Mouse (Mus musculus): ENCODE data around the gene Slc9a9. TPM values are rescaled to one million over a fixed set of nuclear protein-coding genes. Genes with fewer than 3 reads are reported as not detected.

Slc9a9 gene
- polyA plus RNA-seq, 1 experiment from 2014 or later: 1.2 TPM

DNA sequence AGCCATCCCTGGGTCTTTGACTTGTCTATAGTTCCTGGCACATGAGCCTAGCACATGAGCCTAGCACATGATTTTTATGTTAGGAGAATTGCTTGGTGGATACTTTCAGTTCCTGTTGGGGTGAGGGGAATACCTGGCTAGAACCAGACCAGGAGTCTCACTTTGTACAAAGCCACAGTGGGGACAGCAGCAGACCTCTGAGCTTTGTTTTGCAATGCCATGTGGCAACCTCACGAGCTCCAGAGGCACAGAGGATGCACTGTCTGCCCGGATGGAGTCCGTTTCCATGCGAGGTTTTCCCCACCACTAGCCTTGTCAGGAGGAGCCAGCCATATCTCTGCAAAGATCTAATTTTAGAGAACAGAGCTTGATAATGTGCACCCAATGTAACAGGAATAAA is 510.9 kb downstream of the Slc9a9 start:
- no peak for ATAC-seq (ENCODE audit: insufficient number of reproducible peaks, low FRiP score, low TSS enrichment, low read depth)

DNA sequence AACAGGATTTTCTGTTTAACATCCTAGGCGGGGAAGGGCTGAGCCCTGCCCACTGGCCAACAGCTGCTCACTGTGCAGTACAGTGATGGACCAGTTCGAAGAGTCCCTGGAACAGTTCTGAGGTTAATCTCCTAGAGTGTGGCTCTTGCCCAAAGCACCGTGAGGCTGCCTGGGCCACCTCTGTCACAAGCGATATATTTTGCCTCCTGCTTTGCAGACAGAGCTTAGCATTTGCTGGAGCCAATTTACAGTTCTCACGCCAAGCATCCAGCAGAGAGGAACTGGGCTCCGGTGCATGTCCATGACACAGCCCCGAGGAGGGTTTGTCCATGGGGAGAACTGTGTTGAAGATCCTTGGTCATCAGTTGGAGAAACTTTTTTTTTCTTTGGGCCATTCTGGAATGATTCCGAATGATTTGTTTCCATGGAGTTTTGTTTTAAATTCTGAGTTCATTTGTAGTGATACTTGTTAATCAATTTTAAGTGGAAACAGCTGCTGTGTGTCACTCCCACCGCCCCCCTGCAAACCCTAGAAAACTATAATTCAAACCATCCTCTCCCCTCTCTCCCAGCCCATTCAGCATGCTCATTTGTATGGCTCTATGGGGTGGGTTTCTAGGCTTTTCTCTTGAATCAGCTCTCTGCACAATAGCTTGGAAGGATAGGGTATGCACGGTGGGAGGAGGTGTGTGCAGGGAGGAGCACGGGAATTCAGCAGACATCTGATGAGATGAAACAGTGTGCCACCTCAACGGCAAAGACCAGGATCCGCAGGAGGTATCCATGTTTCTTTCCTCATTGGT is 511.7 kb downstream of the Slc9a9 start:
- Histone ChIP-seq H3K36me3 (ENCODE audit: control insufficient read depth, insufficient read depth, low read length) (no peaks in the 10 kb centered on the region), H3K4me2 (ENCODE audit: low read depth, severe bottlenecking) (no peak overlapping the region), H3K4me1 (ENCODE audit: control insufficient read depth, insufficient read depth, low read length) (peaks cover 17% of the 10 kb centered on the region; the same call in 1 of the 2 replicates), H3K9me3 (ENCODE audit: control insufficient read depth, low read length) (no peaks in the 10 kb centered on the region), H3K9ac (ENCODE audit: low read length) (no peak overlapping the region), H3K27ac (replicated peaks; ENCODE audit: low read depth, low read length) (peak overlapping the region; percentile 23; the same call in 1 of the 2 replicates), H3K4me3 (ENCODE audit: low read depth, low read length) (no peak overlapping the region), H3K27me3 (ENCODE audit: control insufficient read depth, insufficient read depth, low read length) (no peaks in the 10 kb centered on the region)
- ATAC-seq (ENCODE audit: insufficient number of reproducible peaks, low FRiP score, low TSS enrichment, low read depth) (peak; percentile 58; the same call in 1 of the 2 replicates), DNase-seq (ENCODE audit: low spot score) (peak; percentile 50)
- WGBS: 23% methylated on average over 13 of the region's 13 CpGs

More for the DNA sequence above, 510.9 kb downstream of the Slc9a9 start:
- H3K9me3 ChIP-seq (ENCODE audit: control insufficient read depth, low read length): no peaks in the 10 kb centered on the region
- H3K4me2 ChIP-seq (ENCODE audit: low read depth, severe bottlenecking): no peak overlapping the region
- DNase-seq (ENCODE audit: low spot score): no peak
- H3K4me1 ChIP-seq (ENCODE audit: control insufficient read depth, insufficient read depth, low read length): peaks cover 13% of the 10 kb centered on the region; the same call in 1 of the 2 replicates
- no peak overlapping the region; the same call in 1 of the 2 replicates for H3K27ac ChIP-seq (replicated peaks; ENCODE audit: low read depth, low read length)
- 61% methylated on average over 4 of the region's 4 CpGs for WGBS
- no peak overlapping the region for H3K4me3 ChIP-seq (ENCODE audit: low read depth, low read length)
- H3K36me3 ChIP-seq (ENCODE audit: control insufficient read depth, insufficient read depth, low read length): no peaks in the 10 kb centered on the region
- H3K9ac ChIP-seq (ENCODE audit: low read length): no peak overlapping the region
- no peaks in the 10 kb centered on the region for H3K27me3 ChIP-seq (ENCODE audit: control insufficient read depth, insufficient read depth, low read length)

DNA sequence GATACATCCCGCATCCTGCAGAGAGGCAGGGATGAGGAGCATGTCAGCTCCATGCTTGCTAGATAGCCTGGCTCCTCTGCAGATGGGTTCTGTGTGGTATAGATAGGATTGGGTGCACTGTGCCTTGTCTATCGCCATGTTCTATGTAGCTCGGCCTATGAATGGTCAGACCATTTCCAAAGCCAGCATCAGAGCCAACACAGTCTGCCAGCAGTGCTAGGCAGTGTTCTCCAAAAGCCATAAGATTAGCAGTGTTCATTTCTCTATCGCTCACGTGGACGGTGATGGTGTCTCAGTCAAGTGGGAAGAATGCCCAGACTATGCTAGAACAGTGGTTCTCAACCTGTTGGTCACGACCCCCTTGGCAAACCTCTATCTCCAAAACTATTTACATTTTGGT is 512.6 kb downstream of the Slc9a9 start:
- no peak for ATAC-seq (ENCODE audit: insufficient number of reproducible peaks, low FRiP score, low TSS enrichment, low read depth)
- Histone ChIP-seq H3K4me2 (ENCODE audit: low read depth, severe bottlenecking) (no peak overlapping the region), H3K4me1 (ENCODE audit: control insufficient read depth, insufficient read depth, low read length) (peaks cover 17% of the 10 kb centered on the region; the same call in 1 of the 2 replicates)

DNA sequence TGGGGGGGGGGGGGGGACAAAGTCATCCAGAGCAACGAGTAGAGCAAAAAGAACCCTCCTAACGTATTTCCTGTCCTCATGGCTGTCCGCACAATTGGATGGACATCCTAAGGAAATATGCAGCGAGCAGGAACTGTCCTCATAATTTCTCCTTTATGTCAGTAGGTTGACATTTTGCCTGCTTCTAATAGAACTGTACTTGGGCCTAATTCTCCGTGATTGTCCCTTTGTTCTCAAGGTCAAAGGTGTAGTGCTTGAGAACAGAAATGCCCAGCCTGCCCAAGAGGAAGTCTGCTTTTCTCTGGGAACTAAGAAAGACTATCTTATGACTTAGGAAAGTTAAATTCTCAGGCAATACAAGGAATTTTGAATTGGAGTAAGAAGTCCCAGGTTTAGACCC is 514.7 kb downstream of the Slc9a9 start:
- no peak for DNase-seq (ENCODE audit: low spot score)
- Histone ChIP-seq H3K4me1 (ENCODE audit: control insufficient read depth, insufficient read depth, low read length) (peaks cover 17% of the 10 kb centered on the region; the same call in 1 of the 2 replicates), H3K27ac (replicated peaks; ENCODE audit: low read depth, low read length) (no peak overlapping the region), H3K36me3 (ENCODE audit: control insufficient read depth, insufficient read depth, low read length) (no peaks in the 10 kb centered on the region), H3K9me3 (ENCODE audit: control insufficient read depth, low read length) (no peaks in the 10 kb centered on the region), H3K9ac (ENCODE audit: low read length) (no peak overlapping the region), H3K4me2 (ENCODE audit: low read depth, severe bottlenecking) (no peak overlapping the region), H3K27me3 (ENCODE audit: control insufficient read depth, insufficient read depth, low read length) (no peaks in the 10 kb centered on the region), H3K4me3 (ENCODE audit: low read depth, low read length) (no peak overlapping the region)
- WGBS: 81% methylated on average over 5 of the region's 5 CpGs
- no peak for ATAC-seq (ENCODE audit: insufficient number of reproducible peaks, low FRiP score, low TSS enrichment, low read depth)

More for the DNA sequence above, 512.6 kb downstream of the Slc9a9 start:
- 90% methylated on average over 7 of the region's 7 CpGs for WGBS
- no peaks in the 10 kb centered on the region for H3K9me3 ChIP-seq (ENCODE audit: control insufficient read depth, low read length)
- no peaks in the 10 kb centered on the region for H3K36me3 ChIP-seq (ENCODE audit: control insufficient read depth, insufficient read depth, low read length)
- no peak for DNase-seq (ENCODE audit: low spot score)
- H3K27me3 ChIP-seq (ENCODE audit: control insufficient read depth, insufficient read depth, low read length): no peaks in the 10 kb centered on the region
- H3K27ac ChIP-seq (replicated peaks; ENCODE audit: low read depth, low read length): no peak overlapping the region
- H3K4me3 ChIP-seq (ENCODE audit: low read depth, low read length): no peak overlapping the region
- no peak overlapping the region for H3K9ac ChIP-seq (ENCODE audit: low read length)

DNA sequence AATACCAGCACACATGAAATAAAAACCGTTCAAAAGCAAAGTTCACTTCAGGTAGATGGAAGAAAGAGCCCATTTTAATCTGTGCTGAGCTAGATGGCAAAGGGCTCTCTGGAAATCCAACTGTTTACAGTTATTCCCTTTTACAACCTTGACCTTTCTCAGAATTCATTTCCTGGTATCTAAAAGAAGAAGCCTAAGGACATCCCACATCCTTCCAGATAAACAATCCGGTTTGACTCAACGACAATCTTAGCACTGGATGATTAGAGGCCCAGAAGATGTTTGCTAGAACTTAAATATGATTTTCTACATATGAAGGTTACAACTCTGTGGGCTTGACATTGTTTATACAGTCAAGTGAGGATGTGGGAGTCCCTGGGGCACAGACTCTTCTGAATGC is 516.1 kb downstream of the Slc9a9 start:
- H3K9me3 ChIP-seq (ENCODE audit: control insufficient read depth, low read length): no peaks in the 10 kb centered on the region
- H3K4me2 ChIP-seq (ENCODE audit: low read depth, severe bottlenecking): no peak overlapping the region
- no peaks in the 10 kb centered on the region for H3K27me3 ChIP-seq (ENCODE audit: control insufficient read depth, insufficient read depth, low read length)
- 90% methylated on average over 3 of the region's 3 CpGs for WGBS
- no peak for ATAC-seq (ENCODE audit: insufficient number of reproducible peaks, low FRiP score, low TSS enrichment, low read depth)
- no peaks in the 10 kb centered on the region for H3K36me3 ChIP-seq (ENCODE audit: control insufficient read depth, insufficient read depth, low read length)
- H3K4me3 ChIP-seq (ENCODE audit: low read depth, low read length): no peak overlapping the region
- DNase-seq (ENCODE audit: low spot score): no peak
- H3K4me1 ChIP-seq (ENCODE audit: control insufficient read depth, insufficient read depth, low read length): peaks cover 14% of the 10 kb centered on the region; the same call in 1 of the 2 replicates
- H3K27ac ChIP-seq (replicated peaks; ENCODE audit: low read depth, low read length): no peak overlapping the region; the same call in 1 of the 2 replicates
- no peak overlapping the region for H3K9ac ChIP-seq (ENCODE audit: low read length)

DNA sequence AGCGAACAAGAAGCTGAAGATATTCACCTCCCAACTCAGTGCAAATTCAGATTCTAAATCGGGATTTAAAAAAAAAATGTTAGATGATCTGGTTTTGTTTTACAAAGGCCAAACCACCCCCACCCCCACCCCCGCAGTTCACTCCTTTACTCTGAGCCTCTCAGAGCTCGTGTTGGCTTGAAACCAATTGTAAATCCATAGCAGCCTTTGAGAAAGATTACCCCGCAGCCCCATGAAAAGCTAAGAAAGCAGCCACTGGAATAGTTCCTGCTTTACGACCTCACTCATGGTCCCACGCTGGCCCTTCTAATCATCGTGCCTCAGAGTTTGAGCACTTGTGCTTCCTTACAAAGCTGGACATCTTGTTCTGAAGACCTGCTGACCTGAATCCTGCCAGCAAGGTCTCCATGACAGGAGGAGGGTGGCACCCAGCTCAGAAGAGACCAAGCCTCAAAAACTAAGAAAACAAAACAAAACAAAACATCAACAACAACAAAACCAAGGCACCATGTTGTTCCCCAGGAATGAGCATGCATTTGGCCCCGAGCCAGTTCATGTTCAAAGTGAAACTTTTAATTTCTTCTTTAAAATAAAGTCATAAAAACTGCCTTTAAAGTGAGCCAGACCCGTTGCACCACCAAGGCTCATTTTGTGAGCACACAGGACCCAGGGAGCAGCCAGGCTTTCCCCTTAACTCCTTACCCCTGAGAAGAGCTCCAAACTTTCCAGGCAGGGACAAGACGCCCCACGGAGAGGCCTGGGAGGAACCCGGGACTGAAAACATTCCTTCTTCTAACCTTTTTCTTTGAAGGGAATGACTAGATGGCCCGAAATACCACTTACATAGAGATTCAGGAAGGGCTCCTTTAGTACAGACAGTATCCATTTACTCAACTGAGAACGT is 516.9 kb downstream of the Slc9a9 start:
- Histone ChIP-seq H3K4me1 (ENCODE audit: control insufficient read depth, insufficient read depth, low read length) (peaks cover 9% of the 10 kb centered on the region; the same call in 1 of the 2 replicates), H3K4me3 (ENCODE audit: low read depth, low read length) (no peak overlapping the region), H3K27ac (replicated peaks; ENCODE audit: low read depth, low read length) (peak overlapping the region; percentile 71), H3K36me3 (ENCODE audit: control insufficient read depth, insufficient read depth, low read length) (no peaks in the 10 kb centered on the region), H3K9ac (ENCODE audit: low read length) (no peak overlapping the region), H3K27me3 (ENCODE audit: control insufficient read depth, insufficient read depth, low read length) (no peaks in the 10 kb centered on the region), H3K9me3 (ENCODE audit: control insufficient read depth, low read length) (no peaks in the 10 kb centered on the region), H3K4me2 (ENCODE audit: low read depth, severe bottlenecking) (no peak overlapping the region)
- 43% methylated on average over 15 of the region's 15 CpGs for WGBS
- peak; percentile 32 for DNase-seq (ENCODE audit: low spot score)
- peak; percentile 33; the same call in 1 of the 2 replicates for ATAC-seq (ENCODE audit: insufficient number of reproducible peaks, low FRiP score, low TSS enrichment, low read depth)

DNA sequence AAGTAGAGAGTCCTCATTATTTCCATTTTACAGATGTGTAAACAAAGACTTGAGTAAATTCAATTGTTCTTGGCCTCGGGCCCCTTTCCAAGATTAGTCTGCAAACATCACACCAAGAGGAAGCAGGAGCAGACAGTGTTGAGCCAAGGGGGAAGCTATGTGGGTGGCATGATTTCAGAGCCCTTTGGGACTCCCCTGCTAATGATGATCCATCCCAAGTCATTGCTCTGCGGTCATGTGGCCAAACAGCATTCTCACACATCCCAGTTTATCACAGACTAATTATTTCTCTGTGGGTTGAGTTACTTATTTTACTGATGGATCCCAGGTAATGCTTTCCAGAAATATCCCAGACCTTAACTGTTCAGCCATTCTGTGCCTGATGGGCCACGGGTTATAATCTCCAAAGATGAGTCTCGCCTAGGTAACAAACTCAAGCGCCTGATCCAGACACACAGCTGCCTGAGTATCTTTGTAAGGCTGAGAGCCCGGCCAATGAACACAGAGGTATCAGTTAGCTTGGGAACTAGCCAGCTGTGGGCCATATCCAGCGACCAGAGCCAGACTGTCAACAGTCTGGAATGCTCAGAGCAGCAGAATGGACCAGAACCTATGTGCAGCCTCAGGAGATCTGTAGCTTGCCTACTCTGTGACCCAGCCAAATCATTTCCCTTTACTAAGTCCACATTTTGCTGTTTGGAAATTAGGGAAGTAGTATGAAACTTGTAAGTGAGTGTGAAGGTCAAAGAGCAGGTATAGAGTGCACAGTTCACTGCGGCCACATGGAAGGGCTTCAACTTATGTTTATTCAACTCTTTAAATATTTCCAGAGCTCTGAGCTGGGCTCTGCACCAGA is 518.9 kb downstream of the Slc9a9 start:
- no peak overlapping the region for H3K4me3 ChIP-seq (ENCODE audit: low read depth, low read length)
- H3K36me3 ChIP-seq (ENCODE audit: control insufficient read depth, insufficient read depth, low read length): no peaks in the 10 kb centered on the region
- WGBS: 71% methylated on average over 8 of the region's 8 CpGs
- H3K27ac ChIP-seq (replicated peaks; ENCODE audit: low read depth, low read length): no peak overlapping the region
- H3K4me2 ChIP-seq (ENCODE audit: low read depth, severe bottlenecking): no peak overlapping the region
- ATAC-seq (ENCODE audit: insufficient number of reproducible peaks, low FRiP score, low TSS enrichment, low read depth) (peak; percentile 51; the same call in 1 of the 2 replicates), DNase-seq (ENCODE audit: low spot score) (no peak)
- no peaks in the 10 kb centered on the region for H3K27me3 ChIP-seq (ENCODE audit: control insufficient read depth, insufficient read depth, low read length)
- no peaks in the 10 kb centered on the region for H3K9me3 ChIP-seq (ENCODE audit: control insufficient read depth, low read length)
- peaks cover 4% of the 10 kb centered on the region; the same call in 1 of the 2 replicates for H3K4me1 ChIP-seq (ENCODE audit: control insufficient read depth, insufficient read depth, low read length)
- H3K9ac ChIP-seq (ENCODE audit: low read length): no peak overlapping the region
